In the genomic region with DNA sequence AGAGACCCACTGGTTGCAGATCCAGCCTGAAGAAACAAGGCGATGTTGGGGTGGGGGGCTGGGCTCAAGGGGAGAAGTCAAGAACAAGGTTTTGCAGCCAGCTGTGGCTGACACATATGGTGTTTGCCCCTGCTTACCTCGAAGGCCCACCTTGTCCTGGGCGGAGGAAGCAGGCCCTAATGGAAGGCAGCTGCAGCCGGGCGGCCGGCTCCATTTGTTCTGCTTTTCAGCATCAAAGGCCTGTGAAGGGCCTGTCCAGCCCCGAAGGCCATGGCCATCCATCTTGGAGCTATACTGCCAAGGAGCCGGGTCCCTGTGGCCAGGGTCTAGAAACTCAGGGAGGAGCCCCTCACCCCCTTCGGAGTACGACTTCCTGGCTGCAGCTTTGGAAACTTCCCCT, we compare ENCODE assay signal across 37 mouse cellular contexts. TPM values are rescaled to one million over a fixed set of nuclear protein-coding genes. Genes with fewer than 3 reads are reported as not detected.
DNase-seq lines count a peak whose midpoint lies in the region; ATAC-seq lines count a peak whose summit lies in the region.
"Had no signal": no experiment of that assay in that cellular context is flagged by ENCODE, and none has a peak within 500 bp of the region (broad histone marks: within the 10 kb centered on the region; RNA-seq: fewer than 3 reads in every experiment).

No protein-coding gene starts in this region.

- whole genome bisulfite sequencing in embryonic facial prominence, embryonic 12.5 days: 40% methylated on average over 10 of the region's 10 CpGs
- 13% methylated on average over 10 of the region's 10 CpGs for WGBS in limb, embryonic 12.5 days
- 70% methylated on average over 10 of the region's 10 CpGs for WGBS in hindbrain, embryonic 13.5 days

- H3K9ac ChIP-seq in embryonic facial prominence, embryonic 12.5 days: no peak overlapping the region
- no peak overlapping the region; the same call in 1 of the 2 replicates for H3K9ac ChIP-seq in limb, embryonic 12.5 days (replicated peaks)
- no peak overlapping the region for H3K9ac ChIP-seq in hindbrain, embryonic 13.5 days
- H3K9ac ChIP-seq: heart, embryonic 13.5 days; hindbrain, embryonic 12.5 days; liver, embryonic 15.5 days; lung, embryonic 14.5 days; midbrain, embryonic 12.5 days; stomach, embryonic 15.5 days had no signal

- intact Hi-C loops in heart, postnatal 10 days (cut with DNase I): no loop called here

- no peaks in the 10 kb centered on the region for H3K27me3 ChIP-seq in embryonic facial prominence, embryonic 12.5 days
- no peaks in the 10 kb centered on the region for H3K27me3 ChIP-seq in limb, embryonic 12.5 days
- H3K27me3 ChIP-seq in hindbrain, embryonic 13.5 days: no peaks in the 10 kb centered on the region
- H3K27me3 ChIP-seq: hindbrain, embryonic 12.5 days; liver, embryonic 15.5 days; midbrain, embryonic 12.5 days; stomach, embryonic 15.5 days had no signal

- DNase-seq in embryo, embryonic 10 days (ENCODE audit: low spot score): peak; percentile 52
- peak; percentile 69 for DNase-seq in embryo, embryonic 10.5 days (ENCODE audit: low spot score)
- no peak for DNase-seq in heart, postnatal 10 days
- DNase-seq in heart, postnatal 4 days: no peak
- DNase-seq: adrenal gland, adult 8-10 months; B cell, adult 2 months; cerebellum, adult 9-11 months; gastrocnemius, adult 2 months; heart, postnatal 14 days; kidney, adult 9 months; kidney, postnatal 10 days; layer of hippocampus, postnatal 36 days; left cerebral cortex, postnatal 4 days; lung, embryonic 14.5 days; right cerebral cortex, postnatal 25 days; thymus, postnatal 25 days had no signal

- no peaks in the 10 kb centered on the region for H3K9me3 ChIP-seq in embryonic facial prominence, embryonic 12.5 days
- no peaks in the 10 kb centered on the region for H3K9me3 ChIP-seq in limb, embryonic 12.5 days
- no peaks in the 10 kb centered on the region for H3K9me3 ChIP-seq in hindbrain, embryonic 13.5 days
- H3K9me3 ChIP-seq: heart, embryonic 13.5 days; hindbrain, embryonic 12.5 days; liver, embryonic 15.5 days; midbrain, embryonic 12.5 days; stomach, embryonic 15.5 days had no signal

- H3K4me2 ChIP-seq in embryonic facial prominence, embryonic 12.5 days (replicated peaks): no peak overlapping the region
- H3K4me2 ChIP-seq in limb, embryonic 12.5 days: peak overlapping the region; percentile 5; the same call in 1 of the 2 replicates
- no peak overlapping the region for H3K4me2 ChIP-seq in hindbrain, embryonic 13.5 days
- H3K4me2 ChIP-seq: heart, embryonic 13.5 days; hindbrain, embryonic 12.5 days; liver, embryonic 15.5 days; lung, embryonic 14.5 days; midbrain, embryonic 12.5 days; stomach, embryonic 15.5 days had no signal

- no peaks in the 10 kb centered on the region for H3K36me3 ChIP-seq in embryonic facial prominence, embryonic 12.5 days
- no peaks in the 10 kb centered on the region for H3K36me3 ChIP-seq in limb, embryonic 12.5 days
- no peaks in the 10 kb centered on the region for H3K36me3 ChIP-seq in hindbrain, embryonic 13.5 days
- H3K36me3 ChIP-seq: heart, embryonic 13.5 days; hindbrain, embryonic 12.5 days; liver, embryonic 15.5 days; midbrain, embryonic 12.5 days; stomach, embryonic 15.5 days had no signal

- no peak for ATAC-seq in embryonic facial prominence, embryonic 12.5 days (ENCODE audit: insufficient number of reproducible peaks, insufficient read depth, low FRiP score, low TSS enrichment)
- ATAC-seq in limb, embryonic 12.5 days (ENCODE audit: insufficient number of reproducible peaks, insufficient read depth, low FRiP score, low TSS enrichment, low read depth): no peak
- ATAC-seq in hindbrain, embryonic 13.5 days (ENCODE audit: low FRiP score): no peak
- ATAC-seq: activated CD4-positive, CD25-positive, alpha-beta regulatory T cell, adult 4 months; forebrain, embryonic 14.5 days; intestine, postnatal 0 days had no signal

- 0 out of 2 replicates have a peak overlapping the region, but pooled peaks have one; percentile 50 for H3K27ac ChIP-seq in embryonic facial prominence, embryonic 12.5 days
- no peak overlapping the region for H3K27ac ChIP-seq in limb, embryonic 12.5 days
- no peak overlapping the region for H3K27ac ChIP-seq in hindbrain, embryonic 13.5 days
- H3K27ac ChIP-seq: gastrocnemius, adult 2 months; heart, embryonic 13.5 days; hindbrain, embryonic 12.5 days; liver, embryonic 15.5 days; midbrain, embryonic 12.5 days; stomach, embryonic 15.5 days had no signal

- H3K4me1 ChIP-seq in embryonic facial prominence, embryonic 12.5 days: peaks cover 12% of the 10 kb centered on the region
- H3K4me1 ChIP-seq in limb, embryonic 12.5 days (replicated peaks): peaks cover 8% of the 10 kb centered on the region
- H3K4me1 ChIP-seq in hindbrain, embryonic 13.5 days (replicated peaks): no peaks in the 10 kb centered on the region
- H3K4me1 ChIP-seq: hindbrain, embryonic 12.5 days; liver, embryonic 15.5 days; midbrain, embryonic 12.5 days; stomach, embryonic 15.5 days had no signal

- no peak overlapping the region for H3K4me3 ChIP-seq in embryonic facial prominence, embryonic 12.5 days
- no peak overlapping the region for H3K4me3 ChIP-seq in limb, embryonic 12.5 days (replicated peaks)
- no peak overlapping the region for H3K4me3 ChIP-seq in hindbrain, embryonic 13.5 days
- H3K4me3 ChIP-seq: gastrocnemius, adult 2 months; heart, embryonic 13.5 days; hindbrain, embryonic 12.5 days; liver, embryonic 15.5 days; midbrain, embryonic 12.5 days; stomach, embryonic 15.5 days had no signal

RNA-seq across cellular contexts. Expression of gene Cd82, which starts 38.4 kb away (rescaled TPM):
- 24.6 and 25.0 TPM in 2 replicates for polyA plus RNA-seq in embryonic facial prominence, embryonic 12.5 days (2016; fragmentation: Nextera tagmentation; extraction: Ambion mirVana)
- 13.8 and 15.8 TPM in 2 replicates for polyA plus RNA-seq in limb, embryonic 12.5 days (2016; fragmentation: Nextera tagmentation; extraction: Ambion mirVana)
- 10 to 100 TPM; 13.9 to 17.2 TPM for total RNA-seq in heart, postnatal 10 days (2021)
- 10 to 100 TPM; 18.4 to 19.7 TPM for total RNA-seq in heart, postnatal 4 days (2021)
- polyA plus RNA-seq in hindbrain, embryonic 13.5 days (2015; fragmentation: Nextera tagmentation; extraction: Ambion mirVana): 19.8 and 23.7 TPM in 2 replicates

RNA-seq across cellular contexts. Expression of gene Gm10803, which starts 59.1 kb away (rescaled TPM):
- polyA plus RNA-seq in embryonic facial prominence, embryonic 12.5 days (2016; fragmentation: Nextera tagmentation; extraction: Ambion mirVana): not detected in 2 replicates
- polyA plus RNA-seq in limb, embryonic 12.5 days (2016; fragmentation: Nextera tagmentation; extraction: Ambion mirVana): not detected in 2 replicates
- total RNA-seq in heart, postnatal 10 days (2021): not detected
- total RNA-seq in heart, postnatal 4 days (2021): not detected
- not detected in 2 replicates for polyA plus RNA-seq in hindbrain, embryonic 13.5 days (2015; fragmentation: Nextera tagmentation; extraction: Ambion mirVana)
- total RNA-seq: adrenal gland, adult 8-10 months; adrenal gland, postnatal 4 days; CH12.LX; common myeloid progenitor, adult 5-6 weeks; ES-E14; gastrocnemius, adult 2 months; gastrocnemius, postnatal 4 days; heart, adult 8-10 months; heart, postnatal 14 days; layer of hippocampus, postnatal 36 days; left cerebral cortex, postnatal 4 days; liver, adult 2 months; megakaryocyte progenitor cell, adult 5-6 weeks; neutrophil, adult 5-6 weeks had no signal
- polyA plus RNA-seq: activated CD4-positive, CD25-positive, alpha-beta regulatory T cell, adult 4 months; forebrain, embryonic 14.5 days; heart, embryonic 13.5 days; hindbrain, embryonic 12.5 days; intestine, postnatal 0 days; large intestine, adult 2 months; liver, adult 2 months; liver, embryonic 15.5 days; lung, embryonic 14.5 days; midbrain, embryonic 12.5 days; stomach, embryonic 15.5 days had no signal

Comparison
In these comparisons a context has a peak if more than half of its experiments do, and no peak if none do; other contexts are left out.
1. DNase-seq: peak in embryo, embryonic 10 days (single experiment) and embryo, embryonic 10.5 days (single experiment); none in heart, postnatal 10 days (0 of 2) and heart, postnatal 4 days (single experiment).